Mouse (Mus musculus): ENCODE measurements at regions not wholly inside any gene's neighbourhood (a gene's known extent, or its start where the extent isn't known, plus 50 kb on each side); places are given as distances from the start of the nearest gene placed in this dataset.

DNA sequence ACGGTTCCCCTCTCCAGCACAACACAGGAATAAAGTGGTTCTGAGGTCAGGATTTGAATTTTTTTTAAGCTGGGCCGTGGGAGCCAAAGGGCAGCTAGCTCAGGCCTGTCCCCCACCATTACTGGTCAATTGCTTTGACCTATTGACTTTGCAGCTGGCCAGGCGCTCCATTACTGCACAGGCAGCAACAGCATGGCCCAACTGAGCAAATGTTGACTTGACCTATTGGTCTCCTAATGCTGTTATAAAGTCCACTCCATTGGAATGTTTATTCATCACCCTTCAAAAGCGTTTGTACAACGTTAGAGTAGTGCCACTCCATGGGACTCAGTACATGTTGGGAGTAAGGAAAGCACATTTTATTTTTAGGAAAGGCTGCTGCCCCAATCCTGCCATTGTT lies 127.5 kb upstream of the Mylip start:
- H3K27ac ChIP-seq (ENCODE audit: control insufficient read depth, low read depth, low read length), result no peak overlapping the region
- TF ChIP-seq SIN3A (IDR thresholded peaks at IDR 0.05; ENCODE audit: low read length), result no peak
- TF ChIP-seq ZNF384 (IDR thresholded peaks at IDR 0.05; ENCODE audit: low read depth, low read length), result no peak
- no peak for TF ChIP-seq GATA1 (IDR thresholded peaks at IDR 0.05; ENCODE audit: low read depth, low read length)
- no peak for TF ChIP-seq TBP (IDR thresholded peaks at IDR 0.05; ENCODE audit: low read depth, low read length)
- no peak for TF ChIP-seq ZMIZ1 (IDR thresholded peaks at IDR 0.05; ENCODE audit: low read depth, low read length)
- TF ChIP-seq MAFK (IDR thresholded peaks at IDR 0.05; ENCODE audit: borderline replicate concordance, low read depth, low read length), result no peak
- no peak for TF ChIP-seq TCF12 (IDR thresholded peaks at IDR 0.05; ENCODE audit: low read depth, low read length)
- TF ChIP-seq POLR2AphosphoS2 (IDR thresholded peaks at IDR 0.05; ENCODE audit: low read length), result no peak
- TF ChIP-seq BHLHE40 (IDR thresholded peaks at IDR 0.05; ENCODE audit: borderline replicate concordance, low read depth, low read length), result no peak
- TF ChIP-seq ELF1 (IDR thresholded peaks at IDR 0.05; ENCODE audit: low read depth, low read length), result no peak
- no peak for TF ChIP-seq HCFC1 (IDR thresholded peaks at IDR 0.05; ENCODE audit: low read depth, low read length)
- no peaks in the 10 kb centered on the region for H3K79me2 ChIP-seq (ENCODE audit: control insufficient read depth, insufficient read depth, low read length, poor library complexity)
- H3K4me1 ChIP-seq (ENCODE audit: control insufficient read depth in 1 of 2, insufficient read depth in 2 of 2, low read length in 2 of 2), result no peaks in the 10 kb centered on the region
- H3K9ac ChIP-seq (ENCODE audit: control insufficient read depth, low read depth, low read length, poor library complexity, severe bottlenecking), result no peak overlapping the region
- H3K27me3 ChIP-seq (ENCODE audit: control insufficient read depth in 1 of 2, insufficient read depth in 2 of 2, low read length in 2 of 2), result peaks cover 0 to 1% of the 10 kb centered on the region in 2 experiments; a peak in 2 of 4 replicates
- no peak overlapping the region for H3K4me3 ChIP-seq (ENCODE audit: control insufficient read depth in 1 of 2, insufficient read depth in 1 of 2, low read depth in 2 of 2, low read length in 2 of 2)
- no peak for DNase-seq (ENCODE audit: low read depth, low spot score)
- H3K36me3 ChIP-seq (ENCODE audit: control insufficient read depth in 1 of 2, insufficient read depth in 2 of 2, low read length in 2 of 2), result no peaks in the 10 kb centered on the region
- no peaks in the 10 kb centered on the region for H3K9me3 ChIP-seq (replicated peaks; ENCODE audit: insufficient read depth, low read length)

- Histone ChIP-seq H3K36me3 (ENCODE audit: control insufficient read depth in 1 of 2, insufficient read depth in 2 of 2, low read length in 2 of 2) (no peaks in the 10 kb centered on the region), H3K4me1 (ENCODE audit: control insufficient read depth in 1 of 2, insufficient read depth in 2 of 2, low read length in 2 of 2) (no peaks in the 10 kb centered on the region), H3K4me3 (ENCODE audit: control insufficient read depth in 1 of 2, insufficient read depth in 1 of 2, low read depth in 2 of 2, low read length in 2 of 2) (no peak overlapping the region), H3K27ac (ENCODE audit: control insufficient read depth, low read depth, low read length) (no peak overlapping the region), H3K9me3 (replicated peaks; ENCODE audit: insufficient read depth, low read length) (no peaks in the 10 kb centered on the region), H3K79me2 (ENCODE audit: control insufficient read depth, insufficient read depth, low read length, poor library complexity) (no peaks in the 10 kb centered on the region), H3K27me3 (ENCODE audit: control insufficient read depth in 1 of 2, insufficient read depth in 2 of 2, low read length in 2 of 2) (no peaks in the 10 kb centered on the region; a peak in 1 of 4 replicates), H3K9ac (ENCODE audit: control insufficient read depth, low read depth, low read length, poor library complexity, severe bottlenecking) (no peak overlapping the region)
- TF ChIP-seq CHD1 (IDR thresholded peaks at IDR 0.05; ENCODE audit: low read depth, low read length) (no peak), USF1 (IDR thresholded peaks at IDR 0.05; ENCODE audit: low read depth, low read length) (0 out of 2 replicates have a peak, but pooled peaks have one; percentile 17)
- DNase-seq (ENCODE audit: low read depth, low spot score), result peak; percentile 2
Observed at GRCm38 (mm10) chr13:45266287-45267064, 123.1 kb upstream of the Mylip start.

- no peak overlapping the region for H3K9ac ChIP-seq (ENCODE audit: control insufficient read depth, low read depth, low read length, poor library complexity, severe bottlenecking)
- H3K79me2 ChIP-seq (ENCODE audit: control insufficient read depth, insufficient read depth, low read length, poor library complexity), result no peaks in the 10 kb centered on the region
- no peaks in the 10 kb centered on the region for H3K36me3 ChIP-seq (ENCODE audit: control insufficient read depth in 1 of 2, insufficient read depth in 2 of 2, low read length in 2 of 2)
- H3K27ac ChIP-seq (ENCODE audit: control insufficient read depth, low read depth, low read length), result no peak overlapping the region
- H3K9me3 ChIP-seq (replicated peaks; ENCODE audit: insufficient read depth, low read length), result no peaks in the 10 kb centered on the region
- H3K27me3 ChIP-seq (ENCODE audit: control insufficient read depth in 1 of 2, insufficient read depth in 2 of 2, low read length in 2 of 2), result no peaks in the 10 kb centered on the region; a peak in 1 of 4 replicates
- peak; percentile 16 for DNase-seq (ENCODE audit: low read depth, low spot score)
- no peak overlapping the region for H3K4me3 ChIP-seq (ENCODE audit: control insufficient read depth in 1 of 2, insufficient read depth in 1 of 2, low read depth in 2 of 2, low read length in 2 of 2)
- no peaks in the 10 kb centered on the region for H3K4me1 ChIP-seq (ENCODE audit: control insufficient read depth in 1 of 2, insufficient read depth in 2 of 2, low read length in 2 of 2)
- TF ChIP-seq E2F4 (IDR thresholded peaks at IDR 0.05; ENCODE audit: borderline replicate concordance, low read depth, low read length) (no peak), BHLHE40 (IDR thresholded peaks at IDR 0.05; ENCODE audit: borderline replicate concordance, low read depth, low read length) (no peak), CTCF (IDR thresholded peaks at IDR 0.05 in 2 of 3, conservative IDR thresholded peaks at IDR 0.05 in 1 of 3; ENCODE audit: control insufficient read depth in 1 of 3, insufficient read depth in 1 of 3, low read depth in 2 of 3, low read length in 3 of 3, poor library complexity in 1 of 3, severe bottlenecking in 1 of 3) (no peak), MAFK (IDR thresholded peaks at IDR 0.05; ENCODE audit: borderline replicate concordance, low read depth, low read length) (no peak), KAT2A (conservative IDR thresholded peaks at IDR 0.05; ENCODE audit: low read depth, low read length) (no peak), MXI1 (IDR thresholded peaks at IDR 0.05; ENCODE audit: low read depth, low read length) (no peak), ZNF384 (IDR thresholded peaks at IDR 0.05; ENCODE audit: low read depth, low read length) (no peak), SMC3 (IDR thresholded peaks at IDR 0.05; ENCODE audit: low read depth, low read length) (no peak), NRF1 (IDR thresholded peaks at IDR 0.05; ENCODE audit: insufficient read depth, low read depth, low read length, poor library complexity, severe bottlenecking) (no peak), ZKSCAN1 (IDR thresholded peaks at IDR 0.05; ENCODE audit: low read depth, low read length) (no peak), CHD2 (IDR thresholded peaks at IDR 0.05; ENCODE audit: low read length) (no peak), GATA1 (IDR thresholded peaks at IDR 0.05; ENCODE audit: low read depth, low read length) (no peak), USF1 (IDR thresholded peaks at IDR 0.05; ENCODE audit: low read depth, low read length) (no peak), RCOR1 (IDR thresholded peaks at IDR 0.05; ENCODE audit: low read depth, low read length) (no peak), NELFE (IDR thresholded peaks at IDR 0.05; ENCODE audit: low read depth, low read length) (no peak)
Observed at GRCm38 (mm10) chr13:45267446-45267845, 122.1 kb upstream of the Mylip start.
